Mouse (Mus musculus): ENCODE data around the gene Tmem235. TPM values are rescaled to one million over a fixed set of nuclear protein-coding genes. Genes with fewer than 3 reads are reported as not detected.

The Tmem235 gene
- total and polyA plus RNA-seq, 2 experiments, result not detected

- no peaks in the 10 kb centered on the region for H3K36me3 ChIP-seq (ENCODE audit: control insufficient read depth, insufficient read depth, low read length)
- peak overlapping the region; percentile 98 for H3K27ac ChIP-seq (replicated peaks; ENCODE audit: insufficient read depth, low read depth, low read length)
- TF ChIP-seq POLR2A (IDR thresholded peaks at IDR 0.05; ENCODE audit: extremely low read depth, insufficient read depth, low read length) (no peak), CTCF (IDR thresholded peaks at IDR 0.05; ENCODE audit: low read depth, low read length) (no peak)
- peaks cover 19% of the 10 kb centered on the region for H3K4me1 ChIP-seq (ENCODE audit: control insufficient read depth, insufficient read depth, low read length)
- no peaks in the 10 kb centered on the region for H3K27me3 ChIP-seq (ENCODE audit: control insufficient read depth, insufficient read depth, low read length)
- peaks cover 6% of the 10 kb centered on the region; the same call in 1 of the 2 replicates for H3K79me2 ChIP-seq (ENCODE audit: control insufficient read depth, insufficient read depth, low read length)
- peak overlapping the region; percentile 27 for H3K9ac ChIP-seq (ENCODE audit: low read depth, low read length)
- DNase-seq (ENCODE audit: extremely low read depth, low read depth, low spot score), result peak; percentile 97
- H3K4me3 ChIP-seq (ENCODE audit: insufficient read depth, low read depth, low read length), result no peak overlapping the region
- 38% methylated on average over 2 of the region's 2 CpGs for WGBS
These were observed 15.6 kb upstream of the Tmem235 start for GRCm38 (mm10) chr11:117844997-117845396.

- no peak for TF ChIP-seq CTCF (IDR thresholded peaks at IDR 0.05; ENCODE audit: low read depth, low read length)
- no peak for TF ChIP-seq POLR2A (IDR thresholded peaks at IDR 0.05; ENCODE audit: extremely low read depth, insufficient read depth, low read length)
- Histone ChIP-seq H3K27ac (replicated peaks; ENCODE audit: insufficient read depth, low read depth, low read length) (peak overlapping the region; percentile 97), H3K36me3 (ENCODE audit: control insufficient read depth, insufficient read depth, low read length) (no peaks in the 10 kb centered on the region), H3K27me3 (ENCODE audit: control insufficient read depth, insufficient read depth, low read length) (no peaks in the 10 kb centered on the region), H3K9ac (ENCODE audit: low read depth, low read length) (no peak overlapping the region), H3K4me1 (ENCODE audit: control insufficient read depth, insufficient read depth, low read length) (peaks cover 19% of the 10 kb centered on the region), H3K4me3 (ENCODE audit: insufficient read depth, low read depth, low read length) (no peak overlapping the region), H3K79me2 (ENCODE audit: control insufficient read depth, insufficient read depth, low read length) (peaks cover 6% of the 10 kb centered on the region; the same call in 1 of the 2 replicates)
- 25% methylated on average over 2 of the region's 2 CpGs for WGBS
- DNase-seq (ENCODE audit: extremely low read depth, low read depth, low spot score), result peak; percentile 98
These were observed 14.9 kb upstream of the Tmem235 start for GRCm38 (mm10) chr11:117845651-117846050.

DNA sequence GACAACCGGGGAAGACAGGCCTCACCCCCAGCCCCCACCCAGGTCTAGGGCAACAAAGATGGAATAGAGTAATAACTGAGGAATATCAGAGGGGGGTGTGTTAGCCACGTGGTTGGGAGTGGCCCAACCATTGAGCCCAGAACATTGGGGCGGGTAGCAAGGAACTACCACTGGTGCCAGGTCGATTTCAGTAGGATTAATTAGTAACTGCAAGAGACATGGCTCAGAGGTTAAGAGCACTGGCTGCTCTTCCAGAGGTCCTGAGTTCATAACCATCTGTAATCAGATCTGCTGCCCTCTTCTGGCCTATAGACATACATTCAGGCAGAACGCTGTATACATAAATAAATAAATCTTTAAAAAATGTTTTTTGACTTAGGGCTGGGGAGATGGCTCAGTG is 13.9 kb upstream of the Tmem235 start:
- 12% methylated on average over 5 of the region's 5 CpGs for WGBS
- peaks cover 19% of the 10 kb centered on the region for H3K4me1 ChIP-seq (ENCODE audit: control insufficient read depth, insufficient read depth, low read length)
- 0 out of 2 replicates have a peak, but pooled peaks have one; percentile 13 for TF ChIP-seq POLR2A (IDR thresholded peaks at IDR 0.05; ENCODE audit: extremely low read depth, insufficient read depth, low read length)
- no peak for TF ChIP-seq CTCF (IDR thresholded peaks at IDR 0.05; ENCODE audit: low read depth, low read length)
- peaks cover 6% of the 10 kb centered on the region; the same call in 1 of the 2 replicates for H3K79me2 ChIP-seq (ENCODE audit: control insufficient read depth, insufficient read depth, low read length)
- H3K4me3 ChIP-seq (ENCODE audit: insufficient read depth, low read depth, low read length), result no peak overlapping the region
- no peaks in the 10 kb centered on the region for H3K36me3 ChIP-seq (ENCODE audit: control insufficient read depth, insufficient read depth, low read length)
- H3K27me3 ChIP-seq (ENCODE audit: control insufficient read depth, insufficient read depth, low read length), result no peaks in the 10 kb centered on the region
- peak overlapping the region; percentile 97 for H3K27ac ChIP-seq (replicated peaks; ENCODE audit: insufficient read depth, low read depth, low read length)
- H3K9ac ChIP-seq (ENCODE audit: low read depth, low read length), result peak overlapping the region; percentile 59
- peak; percentile 98 for DNase-seq (ENCODE audit: extremely low read depth, low read depth, low spot score)

DNA sequence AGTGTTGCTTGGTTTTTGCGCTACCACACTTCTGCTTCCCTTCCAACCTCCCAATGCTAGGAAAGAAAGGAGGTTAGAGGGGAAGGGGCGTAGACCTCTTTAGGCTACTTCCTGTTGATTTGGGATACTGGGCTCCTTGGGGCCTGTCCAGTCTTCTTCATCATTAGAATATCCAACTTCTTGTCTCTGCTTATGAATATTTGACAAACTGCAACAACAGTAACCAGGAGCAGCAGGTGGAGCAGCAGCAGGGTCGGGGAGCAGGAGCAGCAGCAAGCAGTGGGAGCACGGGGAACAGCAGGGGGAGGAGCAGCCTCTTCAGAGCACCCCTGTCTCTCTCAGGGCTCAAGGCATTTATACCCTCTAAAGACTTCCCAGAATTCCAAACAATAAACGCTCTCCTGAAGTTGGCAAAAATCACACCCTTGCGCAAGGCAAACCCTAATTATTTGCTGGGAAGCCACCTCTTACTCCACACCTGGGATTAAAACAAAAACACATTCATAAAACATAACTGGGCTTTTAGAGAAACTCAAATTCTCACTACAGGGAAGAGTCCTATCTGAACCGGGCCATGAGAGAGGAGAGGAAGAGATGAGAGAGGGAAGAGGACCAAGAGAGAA is 12.8 kb upstream of the Tmem235 start:
- Histone ChIP-seq H3K4me1 (ENCODE audit: control insufficient read depth, insufficient read depth, low read length) (peaks cover 19% of the 10 kb centered on the region), H3K4me3 (ENCODE audit: insufficient read depth, low read depth, low read length) (peak overlapping the region; percentile 66), H3K79me2 (ENCODE audit: control insufficient read depth, insufficient read depth, low read length) (peaks cover 6% of the 10 kb centered on the region; the same call in 1 of the 2 replicates), H3K9ac (ENCODE audit: low read depth, low read length) (peak overlapping the region; percentile 86), H3K27me3 (ENCODE audit: control insufficient read depth, insufficient read depth, low read length) (no peaks in the 10 kb centered on the region), H3K36me3 (ENCODE audit: control insufficient read depth, insufficient read depth, low read length) (no peaks in the 10 kb centered on the region), H3K27ac (replicated peaks; ENCODE audit: insufficient read depth, low read depth, low read length) (peak overlapping the region; percentile 80)
- DNase-seq (ENCODE audit: extremely low read depth, low read depth, low spot score), result peak; percentile 81
- WGBS, result 20% methylated on average over 7 of the region's 7 CpGs
- TF ChIP-seq POLR2A (IDR thresholded peaks at IDR 0.05; ENCODE audit: extremely low read depth, insufficient read depth, low read length), result peak; percentile 77
- TF ChIP-seq CTCF (IDR thresholded peaks at IDR 0.05; ENCODE audit: low read depth, low read length), result no peak

DNA sequence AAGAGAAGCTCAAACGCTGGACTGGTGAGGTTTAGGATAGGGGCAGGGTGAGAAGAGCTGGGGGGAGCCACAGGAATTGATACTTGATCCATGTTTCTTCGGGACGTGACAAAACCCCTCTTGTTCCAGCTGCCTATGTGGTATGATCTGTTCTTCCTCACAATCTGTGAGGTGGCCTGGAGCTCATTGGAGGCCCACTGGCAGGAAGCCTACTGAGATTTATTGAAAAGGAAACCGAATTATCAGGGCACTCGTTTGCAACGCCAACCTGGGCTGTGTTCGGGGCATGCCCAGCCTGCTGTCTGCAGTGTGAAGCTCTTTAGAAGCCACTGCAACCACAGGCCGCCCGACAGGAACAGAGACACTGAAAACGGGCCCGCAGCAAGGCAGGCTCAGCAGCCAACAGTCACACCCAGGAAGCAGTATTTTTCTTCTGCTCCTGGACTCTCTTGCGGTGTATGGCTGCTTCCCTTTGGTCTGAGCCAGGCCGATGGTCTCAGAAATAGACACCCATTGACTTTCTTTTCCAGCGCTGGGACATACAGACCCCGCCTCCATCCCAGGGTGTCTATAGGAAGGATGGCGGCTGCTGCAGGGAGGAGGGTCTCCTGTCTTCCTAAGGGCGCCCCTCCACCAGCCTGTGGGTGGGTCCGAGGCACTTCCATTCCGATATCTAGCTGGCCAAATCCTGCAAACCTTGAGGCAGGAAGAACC is 12.1 kb upstream of the Tmem235 start:
- Histone ChIP-seq H3K4me1 (ENCODE audit: control insufficient read depth, insufficient read depth, low read length) (peaks cover 19% of the 10 kb centered on the region), H3K79me2 (ENCODE audit: control insufficient read depth, insufficient read depth, low read length) (peaks cover 6% of the 10 kb centered on the region; the same call in 1 of the 2 replicates), H3K4me3 (ENCODE audit: insufficient read depth, low read depth, low read length) (peak overlapping the region; percentile 66), H3K9ac (ENCODE audit: low read depth, low read length) (peak overlapping the region; percentile 86), H3K36me3 (ENCODE audit: control insufficient read depth, insufficient read depth, low read length) (no peaks in the 10 kb centered on the region), H3K27me3 (ENCODE audit: control insufficient read depth, insufficient read depth, low read length) (no peaks in the 10 kb centered on the region), H3K27ac (replicated peaks; ENCODE audit: insufficient read depth, low read depth, low read length) (peak overlapping the region; percentile 80)
- 1% methylated on average over 19 of the region's 19 CpGs for WGBS
- TF ChIP-seq CTCF (IDR thresholded peaks at IDR 0.05; ENCODE audit: low read depth, low read length) (no peak), POLR2A (IDR thresholded peaks at IDR 0.05; ENCODE audit: extremely low read depth, insufficient read depth, low read length) (0 out of 2 replicates have a peak, but pooled peaks have one; percentile 25)
- peak; percentile 42 for DNase-seq (ENCODE audit: extremely low read depth, low read depth, low spot score)
